Mouse (Mus musculus) testis, postnatal 10 days (tissue): ENCODE measurements around the gene Gm44502.

ENCODE experiments used
- DNase-seq: peaks from one replicate; pipeline ENCODE4 v3.0.0; 2021; ENCODE audit warnings: low spot score

The Gm44502 gene

DNA sequence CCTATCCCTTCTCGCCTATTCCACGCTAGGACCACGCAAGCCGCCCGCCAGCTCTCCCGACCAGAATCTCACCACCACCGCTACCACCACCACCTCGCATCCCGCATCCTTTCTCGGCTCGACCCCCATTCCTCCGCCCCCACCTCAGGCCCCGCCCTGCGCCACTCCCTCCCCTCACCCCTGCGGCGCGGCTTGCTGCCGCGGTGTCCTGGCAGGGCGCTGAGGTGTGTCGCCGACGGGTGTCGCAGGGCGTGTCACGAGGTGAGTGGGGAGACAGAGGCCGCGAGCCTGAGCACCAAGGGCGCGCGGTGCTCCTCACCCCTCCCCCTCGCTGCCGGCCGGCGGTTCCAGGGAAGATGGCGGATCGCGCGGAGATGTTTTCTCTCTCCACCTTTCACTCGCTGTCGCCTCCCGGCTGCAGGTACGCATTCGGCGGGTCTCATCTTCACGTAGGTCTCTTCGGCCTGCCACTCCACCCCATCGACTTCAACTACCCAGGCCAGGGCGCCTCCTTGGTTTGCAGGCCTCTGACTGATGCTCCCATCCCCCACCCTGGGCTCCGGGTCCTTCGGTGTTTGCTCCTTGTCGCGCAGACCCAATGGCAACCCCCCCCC lies 24.5 kb upstream of the Gm44502 start, which contains the start of gene Mapk8ip2:
Gene Mapk8ip2, plus strand, starts transcription at position 49 of the 614 bp plus-strand sequence.
- no peak for DNase-seq

DNA sequence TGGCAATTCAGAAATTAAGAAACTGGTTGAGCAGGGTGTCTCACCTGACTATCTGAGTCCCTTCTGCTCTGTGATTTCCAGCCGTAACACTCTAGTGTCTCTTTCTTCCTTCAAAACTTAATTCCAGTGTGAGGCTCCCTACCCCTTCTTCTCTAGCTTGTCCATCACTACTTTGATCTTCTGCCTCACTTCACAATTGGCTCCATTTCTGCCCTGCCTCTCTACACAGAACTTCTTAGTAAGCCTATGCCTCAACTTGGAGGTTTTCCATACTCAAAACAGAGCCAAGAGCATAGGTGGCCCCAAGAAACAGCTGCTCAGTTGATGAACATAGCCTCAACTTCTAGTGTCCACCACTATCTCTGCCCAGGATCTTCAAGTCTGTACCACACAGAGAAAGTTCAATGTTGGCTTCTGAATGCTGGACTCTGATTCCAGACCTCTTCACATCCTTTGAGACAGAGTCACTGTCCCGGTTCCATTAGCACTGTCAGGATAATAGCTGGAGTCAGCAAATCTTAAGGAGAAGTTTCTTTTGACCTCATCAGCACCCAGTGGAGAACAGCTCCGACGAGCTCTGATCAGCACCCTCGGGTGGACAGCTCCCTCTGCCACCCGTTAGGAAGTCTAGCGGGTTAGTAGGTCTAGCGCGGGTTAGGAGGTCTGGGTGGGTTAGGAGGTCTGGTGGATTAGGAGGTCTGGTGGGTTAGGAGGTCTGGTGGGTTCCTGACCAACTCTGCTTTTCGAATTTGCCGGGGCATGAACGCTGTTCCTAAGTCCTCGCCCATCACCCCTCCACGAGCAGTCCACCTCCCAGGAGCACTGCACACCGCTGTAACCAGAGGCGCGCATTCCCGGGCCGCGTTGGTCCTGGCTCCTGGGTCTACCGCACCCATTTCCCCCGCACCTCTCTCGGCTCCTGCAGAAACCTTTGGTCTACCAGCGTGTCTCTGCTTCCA lies 23.7 kb upstream of the Gm44502 start:
- DNase-seq, result peak; percentile 85

DNA sequence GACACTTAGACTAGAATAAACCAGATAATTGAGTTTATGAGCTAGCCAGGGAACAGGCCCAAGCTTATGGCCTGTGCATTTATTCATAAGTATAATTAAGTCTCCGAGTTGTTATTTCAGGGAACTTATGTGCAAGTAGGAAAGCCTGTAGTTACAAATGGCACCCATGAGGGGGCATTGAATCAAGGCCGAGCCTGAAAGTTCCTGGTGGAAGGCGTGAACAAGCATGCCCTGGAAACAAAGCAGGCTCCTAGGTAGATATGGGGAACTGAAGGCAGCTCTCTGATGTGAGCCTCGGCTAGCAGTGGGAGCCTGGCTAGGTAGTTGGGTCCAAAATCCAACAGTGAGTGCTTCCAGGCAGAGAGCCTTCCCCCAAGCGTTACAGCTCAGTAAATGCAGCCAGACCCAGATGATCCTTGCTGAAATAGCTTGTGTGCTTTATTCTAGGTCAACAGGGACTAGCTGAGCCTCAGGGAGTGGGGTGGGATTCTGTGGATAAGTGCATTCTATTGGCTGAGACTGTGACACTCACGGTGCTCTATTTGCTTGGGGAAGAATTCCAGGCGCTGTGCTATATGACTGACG lies 13.1 kb upstream of the Gm44502 start:
- DNase-seq, result no peak

DNA sequence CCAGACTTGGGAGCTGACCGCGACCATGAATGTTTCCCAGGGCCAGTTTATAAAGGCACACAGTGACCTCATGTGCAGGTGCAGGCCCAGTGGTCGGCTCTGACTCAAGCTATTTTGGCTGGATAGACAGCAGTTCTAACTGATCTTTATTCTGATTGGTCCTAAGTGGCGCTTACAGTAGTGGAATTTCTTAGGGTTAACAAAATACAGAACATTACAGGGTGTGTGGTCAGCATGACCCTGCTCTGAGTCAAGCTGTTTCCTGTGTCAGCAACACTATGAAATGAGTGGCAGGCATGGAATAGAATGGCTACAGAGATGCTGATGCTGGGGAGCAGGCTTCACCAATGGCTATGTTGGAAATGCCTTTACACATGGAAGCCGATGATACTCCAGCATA lies 6.4 kb upstream of the Gm44502 start:
- DNase-seq, result no peak

DNA sequence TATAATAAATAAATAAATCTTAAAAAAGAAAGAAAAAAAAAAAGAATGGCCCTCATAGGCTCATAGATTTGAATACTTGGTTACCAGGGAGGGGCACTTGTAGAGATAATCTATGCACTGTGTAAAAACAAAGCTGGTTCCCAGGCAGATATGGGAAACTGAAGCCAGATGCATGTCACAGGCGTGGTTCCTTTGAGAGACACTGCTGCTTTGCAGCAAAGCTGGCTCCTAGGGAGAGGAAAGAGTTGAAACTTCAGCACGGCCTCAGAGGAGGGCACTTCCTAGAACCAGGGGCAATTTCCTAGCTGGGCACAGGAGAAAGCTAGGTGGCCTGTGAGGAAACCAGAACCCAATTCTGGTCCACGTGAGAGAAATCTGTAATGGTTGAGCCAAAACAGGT lies 4.6 kb upstream of the Gm44502 start:
- no peak for DNase-seq

DNA sequence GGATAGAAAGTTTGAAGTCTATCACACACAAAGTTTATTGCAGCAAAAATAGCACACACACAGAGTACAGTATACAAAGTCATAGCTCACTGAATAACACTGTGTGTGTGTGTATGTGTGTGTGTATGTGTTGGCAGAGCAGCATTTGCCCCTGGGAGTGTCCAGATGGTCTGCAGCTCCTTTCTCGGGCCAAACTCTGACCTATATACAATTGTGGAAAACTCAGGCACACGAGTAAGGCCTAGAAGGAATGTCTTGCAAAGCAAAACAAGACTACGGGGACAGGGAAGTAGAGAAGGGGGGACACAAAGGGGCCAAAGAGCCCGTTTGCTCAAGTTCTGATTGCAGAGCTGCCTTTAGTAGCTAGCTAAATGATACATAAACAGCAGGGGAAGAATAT lies 3.5 kb upstream of the Gm44502 start:
- no peak for DNase-seq

DNA sequence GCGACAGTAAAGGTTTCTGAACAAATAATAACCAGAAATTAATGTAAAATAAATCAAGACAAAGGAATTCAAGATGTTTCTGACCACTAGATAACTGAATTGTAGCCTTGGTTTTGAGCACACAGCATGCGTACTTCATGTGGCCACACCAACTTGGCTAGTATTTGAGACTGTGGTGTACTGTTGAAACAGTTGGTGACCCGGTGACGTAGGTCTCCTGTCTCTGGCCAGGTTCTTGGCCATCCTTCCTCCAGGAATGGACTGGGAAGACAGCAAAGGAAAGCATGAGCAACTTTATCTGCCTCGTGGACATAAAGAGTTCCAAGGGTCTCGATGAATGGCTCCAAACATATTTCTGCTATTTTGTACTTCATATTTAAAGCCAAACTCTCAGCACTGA lies 2.3 kb upstream of the Gm44502 start:
- DNase-seq, result no peak

DNA sequence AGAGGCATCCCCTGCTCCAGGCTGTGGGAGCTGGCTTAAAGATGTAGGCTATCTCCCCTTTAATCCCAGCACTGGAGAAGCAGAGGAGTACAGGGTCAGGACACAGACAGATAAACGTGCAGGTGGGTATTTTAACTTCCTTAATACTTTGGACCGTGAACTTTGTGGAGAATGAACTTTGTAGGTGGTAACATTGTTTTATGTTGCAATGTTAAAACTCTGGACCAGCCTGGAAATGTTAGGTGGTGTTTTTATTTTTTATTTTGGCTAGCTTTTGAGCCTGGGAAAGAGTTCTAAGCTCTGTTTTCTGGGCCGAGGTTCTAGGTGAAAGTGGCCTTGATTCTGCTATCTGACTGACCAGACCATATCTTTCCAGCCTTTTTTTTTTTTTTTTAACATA lies 1.8 kb upstream of the Gm44502 start:
- no peak for DNase-seq

DNA sequence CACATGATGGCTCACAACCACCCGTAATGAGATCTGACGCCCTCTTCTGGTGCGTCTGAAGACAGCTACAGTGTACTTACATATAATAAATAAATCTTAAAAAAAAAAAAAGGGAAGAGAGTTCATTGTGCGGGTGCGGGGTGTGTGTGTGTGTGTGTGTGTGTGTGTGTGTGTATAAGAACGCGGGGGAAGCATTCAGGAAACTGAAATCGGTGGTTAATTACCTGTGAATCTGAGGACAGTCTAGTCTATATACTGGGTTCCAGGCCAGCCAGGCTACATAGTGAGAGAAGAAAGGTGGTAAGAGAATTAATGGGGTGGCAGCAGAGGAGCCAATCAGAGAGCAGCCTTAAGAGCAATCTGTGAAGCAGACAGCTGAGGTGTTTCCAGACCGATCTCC lies 1.3 kb upstream of the Gm44502 start:
- peak; percentile 32 for DNase-seq

DNA sequence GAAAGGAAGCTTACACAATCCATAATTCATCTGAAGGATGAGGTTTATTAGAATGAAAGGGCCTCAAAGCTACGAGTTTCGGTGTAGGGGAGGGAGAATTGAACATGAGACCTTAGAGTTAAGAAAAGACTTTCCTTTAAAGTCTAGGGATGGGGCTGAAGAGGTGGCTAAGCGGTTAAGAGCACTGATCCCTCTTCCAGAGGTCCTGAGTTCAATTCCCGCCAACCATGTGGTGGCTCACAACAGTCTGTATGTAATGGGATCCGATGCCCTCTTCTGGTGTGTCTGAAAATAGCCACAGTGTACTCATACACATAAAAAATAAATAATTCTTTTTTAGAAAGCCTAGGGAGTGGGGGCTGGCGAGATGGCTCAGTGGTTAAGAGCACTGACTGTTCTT lies 845 bp upstream of the Gm44502 start:
- DNase-seq, result peak; percentile 35

DNA sequence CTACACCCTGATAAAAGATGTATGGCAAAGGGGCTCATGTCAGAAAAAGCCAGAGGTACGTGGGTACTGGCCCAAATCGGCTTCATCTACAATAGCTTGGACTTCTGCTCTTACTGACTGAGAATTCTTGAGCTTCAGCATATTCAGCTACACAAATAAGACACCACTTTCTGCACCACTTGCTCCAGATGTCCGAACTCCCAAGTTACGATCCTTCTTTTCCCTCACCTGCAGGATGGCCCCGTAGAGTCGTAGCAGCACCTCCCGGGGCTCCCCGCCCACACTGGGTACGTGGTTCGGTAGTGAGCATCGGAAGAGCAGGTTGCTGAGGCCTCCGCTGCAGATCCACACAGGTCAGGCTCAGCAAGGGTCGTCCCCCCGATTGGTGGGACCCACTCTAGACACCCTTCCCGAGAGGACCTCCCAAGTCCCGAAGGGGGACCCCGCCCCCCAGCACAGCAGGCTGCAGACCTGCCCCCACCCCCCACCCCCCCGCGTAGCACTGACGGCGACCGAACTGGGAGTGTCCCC lies 610 bp downstream of the Gm44502 start:
- no peak for DNase-seq

DNA sequence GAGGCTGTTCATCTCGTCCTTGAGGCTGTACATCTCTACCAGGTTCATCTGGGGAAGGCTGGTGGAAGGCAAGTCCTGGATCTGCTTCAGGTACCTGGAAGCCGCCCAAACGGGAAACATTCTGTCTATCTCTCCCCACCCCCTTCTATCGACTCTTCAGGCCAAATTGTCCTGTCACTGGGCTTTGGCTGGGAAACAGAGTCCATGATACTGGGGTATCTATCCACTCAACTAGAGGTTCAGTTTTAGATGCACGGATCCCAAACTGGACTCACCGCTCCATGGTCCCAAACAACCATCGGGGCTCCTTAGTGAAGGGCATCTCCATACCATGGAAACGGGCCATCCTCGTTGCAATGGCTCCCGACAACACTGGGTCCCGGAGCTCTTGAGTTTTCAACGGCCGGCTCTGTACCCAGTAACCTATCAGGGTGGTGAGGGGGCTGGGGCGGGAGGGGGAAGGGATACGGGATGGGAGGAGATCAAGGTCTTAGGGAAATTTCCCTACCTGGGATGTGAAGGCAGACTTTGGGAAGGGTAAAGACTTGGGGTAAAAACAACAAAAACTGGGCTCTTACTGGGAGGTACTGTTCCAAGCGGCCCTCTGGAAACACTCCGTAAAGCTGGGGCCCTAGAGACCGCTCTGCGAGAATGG lies 1.2 kb downstream of the Gm44502 start:
- peak; percentile 44 for DNase-seq

DNA sequence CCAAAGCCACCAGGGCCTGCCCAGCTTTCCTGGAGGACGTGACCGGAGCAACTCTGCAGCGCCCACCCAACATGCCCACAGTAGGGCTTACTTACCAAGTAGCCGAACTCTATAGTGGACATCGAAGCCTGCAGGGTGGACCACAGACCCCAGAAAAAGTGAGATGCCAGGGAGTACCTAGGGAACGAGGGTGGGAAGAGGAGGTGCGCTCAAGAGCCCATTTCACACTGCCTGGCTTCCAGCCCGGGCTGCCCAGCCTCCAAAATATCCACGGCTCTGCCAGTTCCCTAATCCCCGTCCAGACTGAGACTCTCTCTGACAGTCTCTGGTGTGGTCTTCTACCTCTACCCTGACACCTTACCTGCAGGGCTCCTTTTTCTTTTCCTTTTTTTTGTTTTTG lies 2.8 kb downstream of the Gm44502 start:
- DNase-seq, result no peak

DNA sequence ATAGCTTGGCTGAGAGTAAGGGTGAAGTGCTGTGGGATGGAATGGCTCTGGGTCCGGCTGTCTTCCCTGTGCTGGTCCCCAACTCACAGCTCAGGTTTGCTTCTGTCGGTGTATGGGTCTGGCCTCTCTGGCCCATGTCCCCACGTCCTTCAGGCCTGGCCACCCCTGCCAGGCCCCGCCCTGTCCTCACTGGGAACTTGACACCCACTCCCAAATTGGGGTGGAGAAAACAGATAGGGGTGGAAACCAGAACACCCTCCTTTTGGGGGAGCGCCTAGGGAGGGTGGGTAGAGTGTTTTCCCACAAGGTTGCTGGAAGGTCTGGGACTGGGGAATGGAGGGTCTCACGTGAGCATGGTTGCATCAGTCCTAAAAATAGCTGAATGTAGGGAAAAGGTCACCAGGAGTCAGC lies 3.8 kb downstream of the Gm44502 start, which contains the start of gene Cpt1b:
Gene Cpt1b, minus strand, starts transcription at position 153 of the 411 bp plus-strand sequence.
- DNase-seq, result peak; percentile 46

DNA sequence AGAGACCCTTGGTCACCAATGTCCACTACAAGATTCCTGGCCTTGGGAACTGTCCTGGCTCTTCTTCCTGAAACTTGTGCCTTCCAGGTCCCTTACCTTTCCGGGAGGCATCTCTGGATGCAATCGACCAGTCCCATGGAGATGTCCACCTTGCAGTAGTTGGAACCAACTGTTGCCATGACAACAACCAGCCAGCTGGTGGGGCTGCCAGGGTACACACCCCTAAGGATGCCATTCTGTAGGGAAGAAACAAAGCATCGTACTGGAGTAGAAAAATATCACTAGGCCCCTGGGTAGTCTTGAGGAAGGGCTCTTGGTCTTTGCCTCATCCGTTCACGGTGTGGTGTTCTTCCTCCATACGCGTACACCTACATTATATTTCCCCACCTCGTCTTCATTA lies 4.9 kb downstream of the Gm44502 start:
- peak; percentile 22 for DNase-seq

DNA sequence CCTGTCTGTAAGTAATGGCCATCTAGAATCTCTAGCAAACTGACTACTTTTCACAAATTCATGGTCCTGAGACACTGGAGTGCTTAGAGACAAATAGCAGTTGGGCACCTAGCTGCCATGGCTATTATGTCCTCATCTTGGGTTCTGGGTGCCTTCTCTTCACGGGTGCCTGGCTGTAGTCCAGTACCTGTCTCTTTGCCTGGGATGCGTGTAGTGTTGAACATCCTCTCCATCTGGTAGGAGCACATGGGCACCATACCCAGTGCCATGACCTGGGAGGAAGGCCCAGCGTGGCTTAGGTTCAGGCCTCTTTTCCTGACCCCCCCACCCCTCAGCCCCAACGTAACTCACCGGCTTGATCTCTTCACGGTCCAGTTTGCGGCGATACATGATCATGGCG lies 7.6 kb downstream of the Gm44502 start:
- DNase-seq, result no peak

DNA sequence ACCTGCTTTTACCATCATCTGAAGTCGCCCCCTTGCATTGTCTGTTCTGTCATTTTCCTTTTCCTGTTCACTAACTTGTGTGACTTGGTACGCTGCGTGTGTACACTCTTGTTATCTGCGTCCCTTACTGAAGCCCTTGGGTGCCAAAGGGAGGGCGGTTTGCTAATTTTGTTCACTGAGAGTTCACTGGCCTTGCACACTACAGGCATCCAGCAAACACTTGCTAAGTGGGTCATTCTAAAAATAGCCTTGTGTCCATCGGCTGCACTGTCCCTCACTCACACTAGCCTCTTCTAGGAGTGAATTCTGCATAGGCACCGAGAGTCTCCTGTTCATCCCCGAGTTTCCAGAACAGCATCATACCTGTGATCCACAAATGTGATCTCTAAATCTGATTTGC lies 14.2 kb downstream of the Gm44502 start:
- no peak for DNase-seq

DNA sequence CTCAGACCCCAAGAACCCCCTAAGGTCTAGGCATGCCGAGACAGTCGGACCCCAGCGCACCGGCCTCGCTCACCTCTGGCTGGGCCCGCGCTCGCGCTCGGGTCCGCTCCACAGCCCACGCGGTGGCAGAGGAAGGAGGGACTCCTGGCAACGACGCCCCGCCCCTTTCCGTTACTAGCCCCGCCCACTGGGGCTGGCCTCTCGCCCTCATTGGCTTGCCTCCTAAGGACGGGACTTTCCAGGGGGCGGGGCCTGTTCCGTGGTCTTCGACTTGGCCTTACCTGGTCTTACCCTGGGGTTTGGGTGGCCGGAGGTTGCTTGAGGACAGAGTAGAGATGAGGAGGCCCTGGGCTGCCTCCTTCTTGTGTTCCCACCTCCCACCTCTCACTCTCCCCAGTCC lies 19.4 kb downstream of the Gm44502 start, which contains the start of gene Syce3:
Gene Syce3, minus strand, starts transcription at position 386 of the 400 bp plus-strand sequence.
- peak; percentile 86 for DNase-seq

DNA sequence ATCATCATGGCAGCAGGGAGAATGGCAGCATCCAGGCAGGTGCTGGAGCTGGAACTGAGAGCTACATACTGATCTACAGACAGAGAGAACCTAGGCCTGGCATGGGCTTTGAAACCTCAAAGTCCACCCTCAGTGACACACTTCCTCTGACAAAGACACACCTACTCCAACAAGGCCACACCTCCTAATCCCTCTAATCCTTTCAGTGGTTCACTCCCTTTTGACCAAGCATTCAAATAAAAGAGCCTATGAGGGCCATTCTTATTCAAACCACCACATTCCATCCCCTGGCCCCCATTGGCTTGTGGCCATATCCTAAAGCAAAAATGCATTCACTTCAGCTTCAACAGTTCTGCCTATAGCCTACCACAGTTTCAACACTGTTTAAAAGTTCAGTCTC lies 22.8 kb downstream of the Gm44502 start:
- no peak for DNase-seq

DNA sequence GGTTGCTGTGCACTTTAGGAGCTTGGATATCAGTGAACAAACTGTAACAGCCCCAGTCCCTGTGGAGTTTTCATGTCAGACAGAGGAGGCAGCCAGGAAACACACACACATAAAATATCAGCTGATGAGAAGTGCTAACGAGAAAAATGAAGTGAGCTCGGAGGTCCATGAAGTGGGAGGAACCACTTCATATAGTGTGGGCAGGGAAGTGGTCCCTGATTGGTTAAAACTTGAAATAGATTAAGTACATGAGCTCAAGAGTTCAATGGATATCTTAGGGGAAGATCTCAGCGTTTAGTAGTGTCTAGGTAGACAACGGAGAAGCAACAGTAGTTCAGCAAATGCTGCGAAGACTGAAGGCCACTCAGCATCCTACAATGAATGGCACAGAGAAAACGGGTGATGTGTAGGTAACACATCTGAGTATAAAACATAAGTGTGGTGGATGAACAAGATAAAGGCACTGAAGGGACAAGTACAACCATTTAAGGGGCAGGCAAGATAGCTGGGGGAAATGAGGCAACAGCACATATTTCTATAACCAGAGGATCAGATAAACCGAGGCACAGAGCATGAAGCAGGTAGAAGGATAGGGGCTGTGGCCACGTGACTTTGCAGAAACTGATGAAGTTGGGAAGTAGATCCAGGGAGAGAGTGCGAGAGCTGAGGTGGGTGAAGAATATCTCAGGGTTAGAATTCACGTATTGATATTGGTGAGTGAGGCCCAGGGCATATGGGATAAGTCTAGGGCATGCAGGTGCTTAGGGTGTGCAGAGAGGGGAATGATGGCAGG lies 24.5 kb downstream of the Gm44502 start:
- DNase-seq, result no peak

DNA sequence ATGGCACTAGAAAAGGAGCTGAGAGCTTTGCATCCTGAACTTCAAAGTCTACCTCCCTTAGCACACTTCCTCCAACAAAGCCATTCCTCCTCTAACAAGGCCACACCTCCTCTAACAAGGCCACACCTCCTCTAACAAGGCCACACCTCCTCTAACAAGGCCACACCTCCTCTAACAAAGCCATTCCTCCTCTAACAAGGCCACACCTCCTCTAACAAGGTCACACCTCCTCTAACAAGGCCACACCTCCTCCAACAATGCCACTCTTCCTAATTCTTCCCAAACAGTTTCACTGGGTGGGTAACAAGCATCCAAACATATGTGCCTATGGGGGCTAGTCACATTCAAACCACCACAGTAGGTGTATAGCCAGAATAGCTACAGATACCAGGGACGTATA lies 27.0 kb downstream of the Gm44502 start:
- DNase-seq, result no peak
